Mouse (Mus musculus) midbrain, embryonic 16.5 days (tissue): ENCODE results near the gene Rabep2. TPM values are rescaled to one million over a fixed set of nuclear protein-coding genes. Genes with fewer than 3 reads are reported as not detected.

Source experiments
- ATAC-seq: fragments of 200-750 bp; cut with Nextera tagmentation; 2 replicates; pipeline ENCODE4 v1.8.0; 2017; ENCODE audit warnings: moderate TSS enrichment
- H3K27ac ChIP-seq: fragments of 300-500 bp; sonication (generic); 2 replicates; pipeline ENCODE4 v1.5.1; 2014; ENCODE audit warnings: mild to moderate bottlenecking, low read length, mixed read lengths
- H3K27me3 ChIP-seq: fragments of 300-500 bp; sonication (generic); 2 replicates; pipeline ENCODE4 v1.6.1; 2014; ENCODE audit warnings: low read depth, low read length, mixed read lengths; ENCODE audit not compliant: control insufficient read depth, insufficient read depth
- H3K36me3 ChIP-seq: fragments of 300-500 bp; sonication (generic); 2 replicates; pipeline ENCODE4 v1.6.1; 2014; ENCODE audit warnings: mild to moderate bottlenecking, low read length, moderate library complexity, mixed read lengths; ENCODE audit not compliant: control insufficient read depth, insufficient read depth
- H3K4me1 ChIP-seq: fragments of 300-500 bp; sonication (generic); 2 replicates; pipeline ENCODE4 v1.6.1; 2014; ENCODE audit warnings: mild to moderate bottlenecking, low read length, mixed read lengths; ENCODE audit not compliant: control insufficient read depth, insufficient read depth
- H3K4me2 ChIP-seq: fragments of 300-500 bp; sonication (generic); 2 replicates; pipeline ENCODE4 v1.6.1; 2014; ENCODE audit warnings: mild to moderate bottlenecking, low read length, mixed read lengths
- H3K4me3 ChIP-seq: fragments of 300-500 bp; sonication (generic); 2 replicates; pipeline ENCODE4 v1.5.1; 2014; ENCODE audit warnings: low read depth, mild to moderate bottlenecking, low read length, moderate library complexity, mixed read lengths
- H3K9ac ChIP-seq: fragments of 300-500 bp; sonication (generic); 2 replicates; pipeline ENCODE4 v1.6.1; 2014; ENCODE audit warnings: low read depth, low read length, mixed read lengths
- H3K9me3 ChIP-seq: fragments of 300-500 bp; sonication (generic); replicated peaks from 2 replicates; pipeline ENCODE4 v1.6.1; 2014; ENCODE audit warnings: mild to moderate bottlenecking, low read length, mixed read lengths; ENCODE audit not compliant: control insufficient read depth, poor library complexity, severe bottlenecking
- WGBS: fragments of 180-500 bp; shearing (Covaris S2); extraction: QIAGEN DNeasy Blood & Tissue Kit; methylation state at CpG from one replicate; pipeline ENCODE4 v1.1.7; 2014; 5-methylcytosine and 5-hydroxymethylcytosine counted together
- polyA plus RNA-seq: library from polyadenylated mRNA; unstranded; fragments of >200 nt; fragmentation: Nextera tagmentation; extraction: Ambion mirVana; gene quantifications from 2 replicates; pipeline ENCODE4 v1.2.1, GENCODE M21; 2015

Gene Rabep2
- polyA plus RNA-seq, 1 experiment from 2014 or later: 22.9 TPM

DNA sequence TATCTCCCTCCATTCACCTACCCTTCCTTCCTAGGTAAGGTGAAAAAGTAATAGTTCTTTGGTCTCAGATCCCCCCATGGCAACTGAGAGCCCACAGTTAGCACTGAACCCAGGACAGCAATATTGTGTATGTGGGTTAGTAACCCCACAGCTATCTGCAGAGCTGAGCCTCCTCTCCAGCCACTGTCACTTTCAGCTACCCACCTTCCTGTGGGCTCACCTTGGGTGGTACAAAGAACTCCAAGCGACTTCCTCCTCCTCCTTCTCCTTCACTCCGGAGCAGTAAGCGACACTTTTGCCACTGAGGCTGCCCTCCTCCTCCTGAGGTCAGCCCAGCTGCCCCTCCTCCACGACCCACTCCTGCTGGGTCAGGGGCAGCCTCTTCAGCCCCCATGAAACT is 43.3 kb downstream of the Rabep2 start:
- ATAC-seq: no peak
- H3K4me1 ChIP-seq: peaks cover 18% of the 10 kb centered on the region
- H3K4me2 ChIP-seq: no peak overlapping the region
- 85% methylated on average over 4 of the region's 4 CpGs for WGBS
- peaks cover 39% of the 10 kb centered on the region for H3K36me3 ChIP-seq
- H3K9ac ChIP-seq: no peak overlapping the region
- H3K4me3 ChIP-seq: no peak overlapping the region
- H3K9me3 ChIP-seq: no peaks in the 10 kb centered on the region
- no peaks in the 10 kb centered on the region for H3K27me3 ChIP-seq
- H3K27ac ChIP-seq: no peak overlapping the region

- Histone ChIP-seq H3K9ac (no peak overlapping the region), H3K4me1 (peaks cover 18% of the 10 kb centered on the region), H3K27ac (no peak overlapping the region), H3K9me3 (no peaks in the 10 kb centered on the region), H3K36me3 (peaks cover 34% of the 10 kb centered on the region), H3K27me3 (no peaks in the 10 kb centered on the region), H3K4me3 (no peak overlapping the region), H3K4me2 (no peak overlapping the region)
- WGBS: 90% methylated on average over 13 of the region's 13 CpGs
- no peak for ATAC-seq
Measured at GRCm38 (mm10) chr7:126472306-126472705, 43.7 kb downstream of the Rabep2 start.

DNA sequence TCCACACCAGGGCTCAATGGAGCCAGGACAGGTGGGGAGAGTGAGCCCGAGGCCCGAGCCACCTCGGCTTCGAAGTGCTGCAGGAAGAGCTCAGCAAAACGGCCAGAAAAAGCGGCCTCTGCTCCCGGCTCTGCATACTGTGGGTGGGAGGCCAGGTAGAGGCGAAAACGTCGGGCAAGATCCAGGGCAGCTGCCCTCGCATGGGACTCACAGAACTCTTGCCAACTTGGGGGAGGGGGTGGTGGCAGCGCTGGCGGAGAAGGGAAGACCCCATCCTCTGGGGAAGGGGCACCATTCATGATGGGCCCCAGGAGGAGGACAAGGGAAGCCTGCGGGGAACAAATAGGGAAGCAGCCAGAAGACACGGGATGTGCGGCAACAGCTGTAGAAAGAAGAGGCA is 44.2 kb downstream of the Rabep2 start:
- H3K4me1 ChIP-seq: peaks cover 18% of the 10 kb centered on the region
- H3K4me3 ChIP-seq: no peak overlapping the region
- H3K27ac ChIP-seq: no peak overlapping the region
- WGBS: 90% methylated on average over 16 of the region's 16 CpGs
- H3K9ac ChIP-seq: no peak overlapping the region
- peaks cover 32% of the 10 kb centered on the region for H3K36me3 ChIP-seq
- no peaks in the 10 kb centered on the region for H3K9me3 ChIP-seq
- H3K27me3 ChIP-seq: no peaks in the 10 kb centered on the region
- ATAC-seq: no peak
- no peak overlapping the region for H3K4me2 ChIP-seq

DNA sequence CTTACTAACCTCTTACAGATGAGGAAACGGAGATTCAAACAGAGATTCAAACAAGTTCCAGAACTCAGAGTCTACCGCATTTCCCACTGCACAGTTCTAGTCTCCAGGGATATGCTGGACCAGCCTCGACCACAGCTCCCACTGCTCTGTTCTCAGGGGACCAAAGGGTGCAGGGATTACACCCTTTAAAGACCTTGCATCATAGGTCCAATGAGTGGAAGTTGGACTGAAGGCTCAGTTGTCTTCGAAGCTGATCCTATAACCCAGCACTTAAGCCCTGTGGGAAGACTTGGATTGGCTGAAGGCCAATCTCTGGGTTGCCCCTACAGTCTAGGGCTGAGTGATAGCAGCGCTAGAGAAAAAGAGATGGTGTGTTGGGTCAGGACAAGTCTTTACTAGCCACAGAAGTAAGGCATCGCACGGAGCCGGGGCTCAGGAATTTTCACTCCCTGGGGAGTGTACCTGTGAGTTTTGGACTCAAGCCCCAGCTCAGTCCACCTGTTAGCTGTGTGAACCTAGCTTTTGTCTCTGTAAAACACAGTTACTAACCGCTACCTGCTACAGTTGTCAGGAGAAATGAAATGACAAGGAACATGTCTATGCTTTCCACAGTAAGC is 45.0 kb downstream of the Rabep2 start:
- peaks cover 18% of the 10 kb centered on the region for H3K4me1 ChIP-seq
- no peak for ATAC-seq
- 84% methylated on average over 9 of the region's 9 CpGs for WGBS

GRCm38 (mm10) chr7:126474486-126474955 is 46.0 kb downstream of the Rabep2 start:
- peak; percentile 62 for ATAC-seq
- WGBS: 1% methylated on average over 27 of the region's 27 CpGs

More for the DNA sequence above, 45.0 kb downstream of the Rabep2 start:
- Histone ChIP-seq H3K4me2 (peak overlapping the region; percentile 90), H3K4me3 (peak overlapping the region; percentile 88; the same call in 1 of the 2 replicates), H3K36me3 (peaks cover 24% of the 10 kb centered on the region), H3K9ac (peak overlapping the region; percentile 95), H3K27ac (no peak overlapping the region), H3K27me3 (no peaks in the 10 kb centered on the region), H3K9me3 (no peaks in the 10 kb centered on the region)

DNA sequence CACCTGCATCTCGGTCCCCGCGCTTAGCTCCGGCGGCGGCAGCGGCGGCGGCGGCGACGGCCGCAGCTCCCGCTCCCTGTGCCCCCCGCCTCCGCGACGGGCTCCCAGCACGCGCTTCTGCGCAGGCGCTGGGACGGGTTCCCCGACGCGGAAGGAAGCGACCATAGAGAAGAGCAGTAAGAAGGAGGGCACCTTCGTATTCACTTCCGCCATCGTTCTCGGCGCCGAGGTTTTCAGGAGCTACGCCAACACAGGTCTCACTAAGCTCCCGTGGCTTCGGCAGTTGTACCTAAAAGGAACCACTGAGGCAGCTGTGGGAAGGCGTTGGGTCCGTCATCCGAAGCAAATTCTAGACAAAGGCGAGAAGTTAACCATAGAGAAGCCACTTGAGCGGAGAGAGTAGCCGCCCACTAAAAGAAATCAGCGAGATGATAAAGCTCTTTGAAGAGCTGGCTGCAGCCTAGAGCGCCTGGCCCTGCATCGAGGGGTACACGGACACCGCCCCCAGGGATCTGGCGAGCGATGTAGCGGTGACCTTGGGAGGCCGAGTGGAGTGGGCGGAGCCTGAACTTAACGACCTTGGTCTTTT is 46.5 kb downstream of the Rabep2 start, which contains the start of gene Sh2b1:
TSS of gene Sh2b1 (minus strand) at position 432 of the 589 bp plus-strand sequence.
- Histone ChIP-seq H3K4me1 (peaks cover 18% of the 10 kb centered on the region), H3K4me2 (peak within 1 kb of the TSS; percentile 90), H3K4me3 (peak within 1 kb of the TSS; percentile 88), H3K27ac (peak within 1 kb of the TSS; percentile 96), H3K27me3 (no peaks in the 10 kb centered on the region), H3K36me3 (peaks cover 17% of the 10 kb centered on the region), H3K9ac (peak within 1 kb of the TSS; percentile 95), H3K9me3 (no peaks in the 10 kb centered on the region)
- ATAC-seq: peak; percentile 94
- WGBS: under 1% methylated on average over 51 of the region's 53 CpGs

More at GRCm38 (mm10) chr7:126474486-126474955, 46.0 kb downstream of the Rabep2 start:
- Histone ChIP-seq H3K9me3 (no peaks in the 10 kb centered on the region), H3K4me3 (peak overlapping the region; percentile 88), H3K27ac (peak overlapping the region; percentile 96), H3K4me2 (peak overlapping the region; percentile 90), H3K9ac (peak overlapping the region; percentile 95), H3K4me1 (peaks cover 18% of the 10 kb centered on the region), H3K36me3 (peaks cover 17% of the 10 kb centered on the region), H3K27me3 (no peaks in the 10 kb centered on the region)

DNA sequence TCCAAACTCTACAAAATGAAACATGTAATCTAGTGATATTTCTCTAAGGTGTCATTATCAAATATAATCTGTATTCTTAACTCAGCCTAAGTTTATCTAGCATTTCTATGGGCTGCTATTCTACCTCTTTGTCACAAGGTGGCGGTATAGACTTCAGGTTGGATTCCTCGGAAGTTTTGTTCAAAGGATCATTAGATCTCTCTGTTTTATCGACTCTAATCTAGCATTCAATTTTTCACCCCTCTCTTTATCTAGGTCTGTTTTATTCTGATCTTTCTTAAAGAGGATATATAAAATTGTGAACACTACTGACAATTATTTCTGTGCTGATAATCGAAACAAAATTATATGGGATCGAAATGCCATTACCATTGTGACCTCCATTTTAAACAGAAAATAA is 53.1 kb downstream of the Rabep2 start:
- Histone ChIP-seq H3K4me3 (no peak overlapping the region), H3K9ac (no peak overlapping the region), H3K36me3 (no peaks in the 10 kb centered on the region), H3K9me3 (no peaks in the 10 kb centered on the region), H3K4me2 (no peak overlapping the region), H3K27ac (no peak overlapping the region), H3K27me3 (no peaks in the 10 kb centered on the region), H3K4me1 (peaks cover 6% of the 10 kb centered on the region)
- 21% methylated on average over 5 of the region's 5 CpGs for WGBS
- no peak for ATAC-seq

- ATAC-seq: peak; percentile 27; the same call in 1 of the 2 replicates
- Histone ChIP-seq H3K4me1 (peaks cover 6% of the 10 kb centered on the region), H3K27ac (peak overlapping the region; percentile 55; the same call in 1 of the 2 replicates), H3K36me3 (no peaks in the 10 kb centered on the region), H3K9ac (peak overlapping the region; percentile 56), H3K9me3 (no peaks in the 10 kb centered on the region), H3K4me2 (peak overlapping the region; percentile 68), H3K4me3 (peak overlapping the region; percentile 35), H3K27me3 (no peaks in the 10 kb centered on the region)
- WGBS: 0% methylated on average over 19 of the region's 23 CpGs
Measured at GRCm38 (mm10) chr7:126482392-126482871, 53.9 kb downstream of the Rabep2 start.

DNA sequence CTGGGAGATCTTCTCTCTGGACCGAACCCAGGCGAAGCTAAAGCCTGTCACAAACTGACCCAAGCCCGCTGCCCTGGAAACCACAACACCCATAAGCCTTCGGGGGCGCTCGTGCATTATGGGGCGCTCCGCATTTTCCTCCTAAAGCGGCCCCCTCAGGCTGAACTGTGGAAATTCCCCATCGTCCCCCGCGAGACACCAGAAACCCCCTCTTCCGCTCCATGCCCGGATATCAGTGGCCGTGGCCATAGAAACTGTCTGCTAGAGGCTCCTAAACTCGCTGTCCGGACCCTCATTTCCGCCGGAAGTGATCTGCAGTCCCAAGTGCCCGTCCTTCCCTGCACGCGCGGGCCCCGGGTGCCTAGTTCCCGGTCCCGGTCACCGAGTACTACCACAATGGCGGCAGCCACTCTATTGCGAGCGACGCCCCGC is 58.5 kb downstream of the Rabep2 start, which contains the start of gene Tufm:
TSS of gene Tufm (plus strand) at position 310 of the 432 bp plus-strand sequence.
- peaks cover 15% of the 10 kb centered on the region for H3K4me1 ChIP-seq
- H3K4me2 ChIP-seq: peak within 1 kb of the TSS; percentile 82
- no peaks in the 10 kb centered on the region for H3K9me3 ChIP-seq
- peak within 1 kb of the TSS; percentile 74 for H3K9ac ChIP-seq
- H3K4me3 ChIP-seq: peak within 1 kb of the TSS; percentile 62
- peak; percentile 95 for ATAC-seq
- peak within 1 kb of the TSS; percentile 48 for H3K27ac ChIP-seq
- WGBS: under 1% methylated on average over 32 of the region's 32 CpGs
- no peaks in the 10 kb centered on the region for H3K27me3 ChIP-seq
- peaks cover 11% of the 10 kb centered on the region for H3K36me3 ChIP-seq
